Mouse (Mus musculus) MEL (cell line): ENCODE data around the gene Ropn1.
A peak's percentile ranks its signal among the peaks of the same experiment; 100 is the strongest.

ENCODE experiments used
- CTCF ChIP-seq, 3 experiments: IDR thresholded peaks in 2 of 3; conservative IDR thresholded peaks in 1 of 3; 2 replicates each; pipeline ENCODE4 v1.5.1; 2011 to 2012; ENCODE audit warnings: low read length in 3 of 3, low read depth in 2 of 3, mild to moderate bottlenecking in 2 of 3, improper control_type of control experiment in 1 of 3, inconsistent platforms in 1 of 3, mixed read lengths in 1 of 3, moderate library complexity in 1 of 3; ENCODE audit not compliant: control insufficient read depth in 1 of 3, insufficient read depth in 1 of 3, poor library complexity in 1 of 3, severe bottlenecking in 1 of 3
- ELF1 ChIP-seq: IDR thresholded peaks from 2 replicates; pipeline ENCODE4 v1.6.1; 2014; ENCODE audit warnings: low read depth, mild to moderate bottlenecking, inconsistent platforms, low read length, improper control_type of control experiment, moderate library complexity
- EP300 ChIP-seq, 2 experiments: IDR thresholded peaks; 2 replicates each; pipeline ENCODE4 v1.6.1; 2011; ENCODE audit warnings: improper control_type of control experiment in 2 of 2, low read length in 2 of 2, low read depth in 1 of 2, mild to moderate bottlenecking in 1 of 2
- HCFC1 ChIP-seq: IDR thresholded peaks from 2 replicates; pipeline ENCODE4 v1.6.1; 2012; ENCODE audit warnings: low read depth, mild to moderate bottlenecking, inconsistent platforms, low read length, improper control_type of control experiment, moderate library complexity
- MEF2A ChIP-seq: IDR thresholded peaks from 2 replicates; pipeline ENCODE4 v1.6.1; 2014; ENCODE audit warnings: low read depth, mild to moderate bottlenecking, inconsistent platforms, low read length, improper control_type of control experiment; ENCODE audit not compliant: poor library complexity, insufficient replicate concordance, severe bottlenecking; ENCODE audit errors: extremely low read depth
- MYC ChIP-seq: IDR thresholded peaks from 2 replicates; pipeline ENCODE4 v1.6.1; 2011; ENCODE audit warnings: low read depth, mild to moderate bottlenecking, low read length, improper control_type of control experiment, moderate library complexity
- POLR2A ChIP-seq, 2 experiments: IDR thresholded peaks; 2 replicates each; pipeline ENCODE4 v1.6.1; 2011 to 2012; ENCODE audit warnings: low read length in 2 of 2, mild to moderate bottlenecking in 2 of 2, control low read depth in 1 of 2, improper control_type of control experiment in 1 of 2, low read depth in 1 of 2, moderate library complexity in 1 of 2; ENCODE audit not compliant: control insufficient read depth in 1 of 2, insufficient read depth in 1 of 2, poor library complexity in 1 of 2
- POLR2AphosphoS2 ChIP-seq: IDR thresholded peaks from 2 replicates; pipeline ENCODE4 v1.6.1; 2011; ENCODE audit warnings: low read length, improper control_type of control experiment
- RCOR1 ChIP-seq: IDR thresholded peaks from 2 replicates; pipeline ENCODE4 v1.6.1; 2012; ENCODE audit warnings: low read depth, mild to moderate bottlenecking, inconsistent platforms, low read length, improper control_type of control experiment
- TCF12 ChIP-seq: IDR thresholded peaks from 2 replicates; pipeline ENCODE4 v1.6.1; 2014; ENCODE audit warnings: low read depth, mild to moderate bottlenecking, inconsistent platforms, low read length, improper control_type of control experiment, moderate library complexity
- USF1 ChIP-seq: IDR thresholded peaks from 2 replicates; pipeline ENCODE4 v1.6.1; 2014; ENCODE audit warnings: low read depth, mild to moderate bottlenecking, inconsistent platforms, low read length, improper control_type of control experiment, moderate library complexity

- TF ChIP-seq CTCF (IDR thresholded peaks at IDR 0.05 in 2 of 3, conservative IDR thresholded peaks at IDR 0.05 in 1 of 3; ENCODE audit: control insufficient read depth in 1 of 3, insufficient read depth in 1 of 3, low read depth in 2 of 3, low read length in 3 of 3, poor library complexity in 1 of 3, severe bottlenecking in 1 of 3): peak; percentile 24 to 56 (median 52); a peak in 4 of 6 replicates
- TF ChIP-seq POLR2A (IDR thresholded peaks at IDR 0.05; ENCODE audit: control insufficient read depth in 1 of 2, insufficient read depth in 1 of 2, low read depth in 1 of 2, low read length in 2 of 2, poor library complexity in 1 of 2): no peak
- no peak for TF ChIP-seq EP300 (IDR thresholded peaks at IDR 0.05; ENCODE audit: low read depth in 1 of 2, low read length in 2 of 2)
- TF ChIP-seq USF1: no peak
- TF ChIP-seq RCOR1: no peak
- no peak for TF ChIP-seq POLR2AphosphoS2
- no peak for TF ChIP-seq ELF1
- TF ChIP-seq HCFC1: no peak
- TF ChIP-seq TCF12: no peak
- no peak for TF ChIP-seq MEF2A
- no peak for TF ChIP-seq MYC
These were observed 61.8 kb downstream of the Ropn1 start for GRCm38 (mm10) chr16:34711481-34711880.
